Mouse (Mus musculus) ES-E14 (cell line): ENCODE results near the gene Zfp945.
"Not testable (repeated sequence)": the region's sequence is repeated elsewhere in the genome, so short reads cannot be mapped to it uniquely, and the experiment has no call there.

ENCODE experiments used
- CHD2 ChIP-seq: IDR thresholded peaks from 2 replicates; pipeline ENCODE4 v1.6.1; 2014; ENCODE audit warnings: mild to moderate bottlenecking, low read depth, low read length, inconsistent platforms
- MAFK ChIP-seq: IDR thresholded peaks from 2 replicates; pipeline ENCODE4 v1.6.1; 2014; ENCODE audit warnings: mild to moderate bottlenecking, low read depth, low read length, inconsistent platforms; ENCODE audit not compliant: insufficient read depth

- not testable (repeated sequence) for TF ChIP-seq CHD2, MAFK
Measured at GRCm38 (mm10) chr17:22875549-22875948, 8.6 kb upstream of the Zfp945 start.
